Mouse (Mus musculus): ENCODE measurements at regions not wholly inside any gene's neighbourhood (a gene's known extent, or its start where the extent isn't known, plus 50 kb on each side); places are given as distances from the start of the nearest gene placed in this dataset.

DNA sequence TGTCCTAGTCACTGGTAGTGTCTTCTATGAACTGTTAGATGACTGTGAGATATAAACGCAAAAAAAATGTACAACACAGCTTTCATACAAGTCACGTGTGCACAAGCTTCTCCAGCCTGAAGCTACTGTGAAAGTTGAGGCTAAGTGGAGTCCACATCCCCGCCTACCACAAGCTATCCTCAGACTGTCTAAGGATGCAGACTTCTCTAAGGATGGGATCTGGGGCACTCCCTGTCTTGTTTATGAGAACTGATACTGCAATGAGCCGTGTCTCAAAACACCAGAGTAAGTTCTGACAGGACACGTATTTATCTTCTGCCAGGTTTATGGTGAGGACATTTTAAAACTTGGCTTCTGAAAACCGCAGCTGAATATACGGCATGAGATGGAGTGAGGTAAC is 1041.7 kb downstream of the Galc start:
- no peak for TF ChIP-seq CTCF (IDR thresholded peaks at IDR 0.05; ENCODE audit: borderline replicate concordance, extremely low read depth, insufficient read depth, insufficient read length)
- no peak for TF ChIP-seq POLR2A (IDR thresholded peaks at IDR 0.05; ENCODE audit: borderline replicate concordance, extremely low read depth, insufficient read depth, insufficient read length, poor library complexity, severe bottlenecking)

All from brain, embryonic 14.5 days (tissue).